Mouse (Mus musculus) embryonic fibroblast, embryonic 13.5 days (primary cell): ENCODE measurements at regions not wholly inside any gene's neighbourhood (a gene's known extent, or its start where the extent isn't known, plus 50 kb on each side); places are given as distances from the start of the nearest gene placed in this dataset.

Experiments
- CTCF ChIP-seq: IDR thresholded peaks from 2 replicates; pipeline ENCODE4 v1.5.1; 2011; ENCODE audit warnings: mild to moderate bottlenecking, control low read depth, low read length, moderate library complexity, borderline replicate concordance; ENCODE audit not compliant: insufficient read depth
- POLR2A ChIP-seq: IDR thresholded peaks from 2 replicates; pipeline ENCODE4 v1.6.1; 2011; ENCODE audit warnings: low read depth, mild to moderate bottlenecking, control low read depth, low read length, moderate library complexity

DNA sequence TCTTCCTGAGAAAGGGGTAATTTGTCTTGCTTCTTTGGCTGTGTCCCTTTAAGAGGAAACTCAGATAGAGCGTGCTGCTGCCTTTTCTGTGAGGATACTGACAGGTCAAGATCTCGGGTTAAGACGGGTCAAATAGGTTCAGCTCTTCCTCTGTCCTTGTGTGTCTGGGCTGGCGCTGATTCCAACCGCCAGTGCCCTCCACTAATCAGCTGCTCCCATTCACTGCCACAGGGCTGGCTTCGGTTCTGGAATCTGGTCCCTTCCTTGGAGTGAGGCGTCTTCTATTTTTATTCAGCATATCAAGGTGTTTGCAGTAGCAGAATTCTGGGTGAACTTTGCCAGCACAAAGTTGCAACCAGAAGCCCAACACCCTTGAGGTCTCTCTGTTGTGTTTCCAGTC, 124.8 kb downstream of the Irs2 start:
- TF ChIP-seq CTCF (no peak), POLR2A (no peak)
